Mouse (Mus musculus): ENCODE data around the gene Vmn1r119. TPM values are rescaled to one million over a fixed set of nuclear protein-coding genes. Genes with fewer than 3 reads are reported as not detected.
"Not testable (repeated sequence)": the region's sequence is repeated elsewhere in the genome, so short reads cannot be mapped to it uniquely, and the experiment has no call there.

The Vmn1r119 gene
- total RNA-seq (2021), result not detected
- long read RNA-seq, experiment 1, result 0 reads
- long read RNA-seq, experiment 2, result 0 reads

DNA sequence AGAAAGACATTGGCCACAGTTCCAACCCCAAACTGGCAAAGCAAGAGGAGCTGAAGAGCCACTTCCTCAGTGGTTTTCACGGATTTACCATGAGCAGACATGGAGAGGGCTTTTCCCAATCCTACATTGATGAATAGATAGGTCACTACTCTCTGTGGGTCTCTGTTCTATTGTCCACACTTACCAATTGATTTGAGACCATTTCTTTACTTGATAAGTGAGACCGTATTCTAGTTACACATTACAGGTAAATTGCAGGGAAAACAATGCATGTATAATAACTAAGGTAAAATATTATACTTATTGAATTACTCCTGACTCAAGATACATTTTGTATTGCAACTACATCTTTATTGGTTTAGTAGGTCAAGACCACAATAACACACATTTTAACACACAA, at the start of gene Vmn1r119:
Gene Vmn1r119, minus strand, starts transcription at position 101 of the 400 bp plus-strand sequence.
- intact Hi-C loops (cut with DNase I); DNase-seq: not testable (repeated sequence)

DNA sequence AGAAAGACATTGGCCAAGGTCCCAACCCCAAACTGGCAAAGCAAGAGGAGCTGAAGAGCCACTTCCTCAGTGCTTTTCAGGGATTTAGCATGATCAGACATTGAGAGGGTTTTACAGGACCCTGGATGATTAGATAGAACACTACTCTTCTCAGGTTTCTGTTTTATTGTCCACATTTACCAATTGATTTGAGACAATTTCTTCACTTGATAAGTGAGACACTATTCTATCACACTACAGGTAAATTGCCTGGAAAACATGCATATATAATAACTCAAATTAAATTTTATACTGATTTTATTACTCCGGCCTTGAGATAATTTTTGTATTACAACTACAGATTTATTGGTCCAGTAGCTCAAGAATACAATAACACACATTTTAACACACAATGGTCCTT, 41.4 kb upstream of the Vmn1r119 start, which contains the start of gene Vmn1r120:
Gene Vmn1r120, minus strand, starts transcription at position 101 of the 400 bp plus-strand sequence.
- DNase-seq; intact Hi-C loops (cut with DNase I): not testable (repeated sequence)

Other genes with a start within 250 kb of the Vmn1r119 start
- gene Vmn1r112, start 241.3 kb downstream of the Vmn1r119 start, total RNA-seq (2021), result not detected
- gene Vmn1r113, start 225.2 kb downstream of the Vmn1r119 start, total RNA-seq (2021), result not detected
- not detected for gene Vmn1r114, start 200.3 kb downstream of the Vmn1r119 start, total RNA-seq (2021)
- gene Vmn1r115, start 167.5 kb downstream of the Vmn1r119 start, total RNA-seq (2021), result not detected
- not detected for gene Vmn1r116, start 140.2 kb downstream of the Vmn1r119 start, total RNA-seq (2021)
- gene Vmn1r117, start 128.3 kb downstream of the Vmn1r119 start, total RNA-seq (2021), result not detected
- gene Vmn1r118, start 100.1 kb downstream of the Vmn1r119 start, total RNA-seq (2021), result not detected
- gene Vmn1r120, start 41.3 kb upstream of the Vmn1r119 start, total RNA-seq (2021), result not detected
- gene Vmn1r121, start 86.1 kb upstream of the Vmn1r119 start, total RNA-seq (2021), result not detected
- not detected for gene Vmn1r122, start 121.7 kb upstream of the Vmn1r119 start, total RNA-seq (2021)
- not detected for gene Vmn1r123, start 149.7 kb upstream of the Vmn1r119 start, total RNA-seq (2021)
- gene Gm5157, start 178.0 kb upstream of the Vmn1r119 start, total RNA-seq (2021), result not detected
- not detected for gene Vmn1r124, start 248.2 kb upstream of the Vmn1r119 start, total RNA-seq (2021)

Data from gastrocnemius, postnatal 36 days (tissue).